Mouse (Mus musculus) heart, embryonic 11.5 days (tissue): ENCODE results near the gene Pisd. TPM values are rescaled to one million over a fixed set of nuclear protein-coding genes. Genes with fewer than 3 reads are reported as not detected.
"Not testable (repeated sequence)": the region's sequence is repeated elsewhere in the genome, so short reads cannot be mapped to it uniquely, and the experiment has no call there.

Experiments
- ATAC-seq: fragments of 200-750 bp; cut with Nextera tagmentation; replicated peaks from 2 replicates; pipeline ENCODE4 v1.8.0; 2017; ENCODE audit warnings: moderate library complexity; ENCODE audit not compliant: insufficient number of reproducible peaks, low FRiP score, low TSS enrichment
- H3K27ac ChIP-seq: fragments of 300-500 bp; sonication (generic); 2 replicates; pipeline ENCODE4 v1.5.1; 2014; ENCODE audit warnings: mild to moderate bottlenecking, low read depth, low read length
- H3K27me3 ChIP-seq: fragments of 300-500 bp; sonication (generic); 2 replicates; pipeline ENCODE4 v1.6.1; 2014; ENCODE audit warnings: mild to moderate bottlenecking, low read length, mixed read lengths; ENCODE audit not compliant: control insufficient read depth, insufficient read depth
- H3K36me3 ChIP-seq: fragments of 300-500 bp; sonication (generic); 2 replicates; pipeline ENCODE4 v1.6.1; 2014; ENCODE audit warnings: mild to moderate bottlenecking, low read length, moderate library complexity, mixed read lengths; ENCODE audit not compliant: control insufficient read depth, insufficient read depth
- H3K4me1 ChIP-seq: fragments of 300-500 bp; sonication (generic); 2 replicates; pipeline ENCODE4 v1.6.1; 2014; ENCODE audit warnings: low read length; ENCODE audit not compliant: control insufficient read depth, insufficient read depth
- H3K4me2 ChIP-seq: fragments of 300-500 bp; sonication (generic); 2 replicates; pipeline ENCODE4 v1.6.1; 2014; ENCODE audit warnings: mild to moderate bottlenecking, moderate library complexity
- H3K4me3 ChIP-seq: fragments of 300-500 bp; sonication (generic); 2 replicates; pipeline ENCODE4 v1.5.1; 2014; ENCODE audit warnings: low read depth, low read length
- H3K9ac ChIP-seq: fragments of 300-500 bp; sonication (generic); 2 replicates; pipeline ENCODE4 v1.6.1; 2014; ENCODE audit warnings: mild to moderate bottlenecking, low read depth, low read length, moderate library complexity
- H3K9me3 ChIP-seq: fragments of 300-500 bp; sonication (generic); replicated peaks from 2 replicates; pipeline ENCODE4 v1.6.1; 2016; ENCODE audit warnings: low read length; ENCODE audit not compliant: control insufficient read depth
- WGBS: fragments of 180-500 bp; shearing (Covaris S2); extraction: QIAGEN DNeasy Blood & Tissue Kit; methylation state at CpG from one replicate; pipeline ENCODE4 v1.1.7; 2014; ENCODE audit not compliant: insufficient replicate concordance; 5-methylcytosine and 5-hydroxymethylcytosine counted together
- polyA plus RNA-seq: library from polyadenylated mRNA; unstranded; fragments of >200 nt; fragmentation: Nextera tagmentation; extraction: Ambion mirVana; gene quantifications from 2 replicates; pipeline ENCODE4 v1.2.1, GENCODE M21; 2014

Gene Pisd
- polyA plus RNA-seq, 1 experiment from 2014 or later: 45.5 TPM

DNA sequence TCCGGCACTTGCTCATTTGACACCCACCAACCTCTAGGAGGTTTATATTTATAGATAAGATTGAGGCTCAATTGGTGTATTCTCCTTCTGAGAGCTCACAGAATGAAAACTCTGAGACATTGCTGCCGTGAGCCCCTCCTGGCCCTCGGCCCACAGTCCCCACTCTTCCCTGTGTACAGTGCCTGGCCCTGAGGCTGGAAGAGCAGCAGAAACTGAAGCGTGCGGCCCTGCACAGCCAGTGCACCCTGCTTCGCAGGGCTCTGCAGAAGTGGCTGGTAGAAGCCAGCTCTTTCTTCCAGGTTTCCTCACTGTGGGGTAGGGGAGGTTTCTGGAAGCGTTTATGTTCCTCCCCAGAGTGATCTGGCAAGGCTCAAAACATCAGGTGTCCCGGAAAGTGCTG lies 62.7 kb downstream of the Pisd start:
- H3K36me3 ChIP-seq, H3K4me1 ChIP-seq, H3K27me3 ChIP-seq, H3K9me3 ChIP-seq, H3K4me3 ChIP-seq, H3K9ac ChIP-seq, H3K27ac ChIP-seq, H3K4me2 ChIP-seq: not testable (repeated sequence)
- 0 out of 2 replicates have a peak, but pooled peaks have one; percentile 67 for ATAC-seq
- WGBS: 70% methylated on average over 8 of the region's 8 CpGs

DNA sequence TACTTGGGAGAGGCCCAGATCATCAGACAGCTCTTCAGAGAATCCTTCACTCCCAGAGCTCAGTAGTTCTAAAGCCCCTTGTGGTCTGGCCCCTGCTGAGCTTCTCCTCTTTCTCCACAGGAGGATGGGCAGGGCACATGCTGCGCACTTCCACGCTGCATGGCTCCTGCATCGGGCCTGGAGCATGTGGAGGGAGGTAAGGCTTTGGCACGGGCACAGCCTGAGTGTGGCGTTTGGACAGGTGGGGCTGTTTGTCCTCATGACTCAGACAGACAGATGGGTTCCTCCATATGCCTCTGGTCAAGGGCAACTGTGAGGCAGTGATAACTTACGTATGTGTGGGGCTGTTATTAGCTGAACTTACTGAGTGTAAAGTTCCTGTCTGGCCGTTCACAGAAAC lies 63.2 kb downstream of the Pisd start:
- Histone ChIP-seq H3K9ac (no peak overlapping the region), H3K27ac (no peak overlapping the region), H3K4me1 (no peaks in the 10 kb centered on the region), H3K4me3 (no peak overlapping the region), H3K4me2 (no peak overlapping the region), H3K36me3 (no peaks in the 10 kb centered on the region), H3K27me3 (no peaks in the 10 kb centered on the region), H3K9me3 (no peaks in the 10 kb centered on the region)
- 63% methylated on average over 7 of the region's 7 CpGs for WGBS
- no peak for ATAC-seq

DNA sequence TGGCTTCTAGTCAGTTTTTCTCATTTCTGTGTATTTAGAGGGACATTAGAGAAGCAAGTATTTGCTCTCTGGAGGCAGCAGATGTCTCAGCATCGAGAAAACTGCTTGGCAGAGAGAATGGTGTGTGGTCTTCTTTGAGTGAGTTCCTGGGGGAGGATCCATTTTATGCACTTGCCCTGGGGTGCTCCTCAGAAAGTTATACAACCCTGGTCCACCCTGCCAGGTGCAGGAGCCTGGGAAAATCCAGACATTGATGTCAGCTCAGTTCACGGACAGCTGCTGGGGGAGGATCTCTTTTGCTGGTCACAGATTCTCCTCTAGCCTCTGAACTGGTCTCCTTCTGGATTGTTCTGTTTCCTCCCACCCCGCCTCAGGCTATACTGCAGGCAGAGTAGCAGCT lies 64.1 kb downstream of the Pisd start:
- 76% methylated on average over 3 of the region's 3 CpGs for WGBS
- Histone ChIP-seq H3K27me3 (no peaks in the 10 kb centered on the region), H3K4me1 (no peaks in the 10 kb centered on the region), H3K4me2 (no peak overlapping the region), H3K9me3 (no peaks in the 10 kb centered on the region), H3K27ac (no peak overlapping the region), H3K36me3 (no peaks in the 10 kb centered on the region), H3K9ac (no peak overlapping the region), H3K4me3 (no peak overlapping the region)
- ATAC-seq: no peak

DNA sequence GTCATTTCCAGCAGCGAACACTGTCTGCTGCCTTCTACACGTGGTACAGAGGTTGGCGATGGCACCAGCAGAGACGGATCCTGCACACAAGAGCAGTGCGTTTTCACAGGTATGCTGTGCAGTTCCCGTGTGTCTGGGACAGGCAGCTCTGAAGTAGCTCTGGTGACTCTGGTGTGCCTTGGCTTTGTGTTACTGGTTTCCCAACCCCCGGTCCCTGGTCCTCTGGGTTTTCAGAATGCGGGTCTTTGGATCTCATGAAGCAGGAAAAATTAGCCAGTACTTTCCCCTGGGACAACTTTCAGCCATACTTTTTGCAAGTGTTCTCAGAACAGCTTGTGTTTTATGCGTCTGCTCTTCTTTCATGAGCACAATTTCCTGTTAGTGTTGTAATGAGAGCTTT lies 65.0 kb downstream of the Pisd start:
- Histone ChIP-seq H3K27ac (no peak overlapping the region), H3K9me3 (no peaks in the 10 kb centered on the region), H3K36me3 (no peaks in the 10 kb centered on the region), H3K4me3 (no peak overlapping the region), H3K27me3 (no peaks in the 10 kb centered on the region), H3K9ac (no peak overlapping the region), H3K4me2 (no peak overlapping the region), H3K4me1 (no peaks in the 10 kb centered on the region)
- 87% methylated on average over 9 of the region's 9 CpGs for WGBS
- ATAC-seq: no peak

DNA sequence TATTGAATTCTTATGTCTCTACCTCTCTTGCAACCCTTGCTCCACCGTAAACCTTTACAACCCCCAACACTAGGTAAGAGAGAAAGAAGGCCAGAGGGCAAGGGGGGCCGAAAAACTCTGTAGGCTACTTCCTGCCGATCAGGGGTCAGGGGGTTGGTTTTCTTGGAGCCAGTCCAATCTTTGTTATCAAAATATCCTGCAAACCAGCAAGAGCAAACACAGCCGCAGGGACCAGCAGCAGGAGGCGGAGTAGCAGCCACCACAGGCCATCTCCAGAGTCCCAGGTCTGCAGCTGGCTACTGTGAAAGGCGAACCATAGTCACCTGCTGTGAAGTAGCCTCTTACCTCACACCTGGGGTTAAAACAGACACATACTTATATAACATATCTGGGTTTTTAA lies 66.5 kb downstream of the Pisd start:
- ATAC-seq: no peak
- 34% methylated on average over 6 of the region's 6 CpGs for WGBS
- Histone ChIP-seq H3K4me1 (no peaks in the 10 kb centered on the region), H3K9ac (no peak overlapping the region), H3K4me3 (no peak overlapping the region), H3K36me3 (no peaks in the 10 kb centered on the region), H3K4me2 (no peak overlapping the region), H3K27ac (no peak overlapping the region), H3K9me3 (no peaks in the 10 kb centered on the region), H3K27me3 (no peaks in the 10 kb centered on the region)

DNA sequence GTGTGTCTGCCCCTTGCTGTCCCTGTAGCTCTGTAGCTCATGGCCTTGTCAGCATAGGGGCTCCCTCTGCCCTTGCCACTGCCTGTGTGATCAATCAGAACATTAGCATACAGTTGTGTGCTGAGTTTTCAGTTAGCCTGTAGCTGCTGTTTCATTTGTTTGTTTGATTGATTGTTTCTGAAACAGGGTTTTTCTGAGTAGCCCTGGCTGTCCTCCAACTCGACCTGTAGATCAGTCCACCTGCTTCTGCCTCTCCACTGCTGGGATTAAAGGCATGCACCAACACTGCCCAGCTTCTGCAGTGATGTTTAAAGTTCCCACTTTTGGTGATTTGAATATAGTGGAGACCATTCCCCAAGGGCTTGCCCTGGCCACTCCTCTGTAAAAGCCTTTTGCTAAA lies 67.7 kb downstream of the Pisd start:
- Histone ChIP-seq H3K27ac (no peak overlapping the region), H3K9ac (no peak overlapping the region), H3K27me3 (no peaks in the 10 kb centered on the region), H3K36me3 (no peaks in the 10 kb centered on the region), H3K4me2 (no peak overlapping the region), H3K9me3 (no peaks in the 10 kb centered on the region), H3K4me3 (no peak overlapping the region), H3K4me1 (0 out of 2 replicates have a peak, but pooled peaks cover 2% of the 10 kb centered on the region)
- 56% methylated on average over 1 of the region's 1 CpGs for WGBS
- ATAC-seq: no peak

DNA sequence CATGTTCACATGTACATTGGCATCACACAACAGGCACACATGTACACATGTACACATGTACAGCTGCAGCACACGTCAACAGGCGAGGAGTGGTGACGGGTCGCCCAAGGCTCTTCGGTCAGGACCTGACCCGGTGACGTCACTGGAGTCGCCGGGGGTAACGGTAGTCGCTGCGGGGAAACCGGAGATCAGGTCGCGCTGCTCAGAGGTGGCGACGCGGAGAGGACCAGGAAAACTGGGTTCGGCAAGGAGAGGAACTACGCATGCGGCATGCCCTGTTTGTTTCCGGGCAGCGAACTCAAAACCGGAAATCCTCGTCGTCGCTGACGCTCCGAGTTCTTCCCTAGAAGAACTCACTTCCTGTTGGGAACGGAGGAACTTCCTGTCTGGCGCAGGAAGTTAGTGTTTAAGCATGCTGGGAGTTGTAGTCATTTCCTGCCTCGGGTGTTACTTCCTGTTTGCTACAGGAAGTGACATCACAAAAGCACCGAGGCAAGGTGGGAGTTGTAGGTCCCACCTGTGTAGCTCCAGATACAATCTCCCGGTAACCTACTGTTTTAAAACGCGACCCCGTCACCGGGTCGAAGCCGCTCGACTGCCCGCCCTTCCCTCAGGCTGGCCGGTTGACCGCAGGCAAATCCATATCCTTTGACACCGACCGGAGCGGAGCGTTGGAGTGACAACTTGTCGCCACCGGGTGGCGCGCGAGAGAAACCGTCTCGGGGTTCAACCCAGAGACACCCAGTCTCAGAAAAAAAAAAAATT lies 71.6 kb downstream of the Pisd start:
- Histone ChIP-seq H3K4me1 (0 out of 2 replicates have a peak, but pooled peaks cover 2% of the 10 kb centered on the region), H3K4me3 (peak overlapping the region; percentile 61), H3K9ac (peak overlapping the region; percentile 77), H3K27ac (peak overlapping the region; percentile 94), H3K4me2 (peak overlapping the region; percentile 67), H3K27me3 (no peaks in the 10 kb centered on the region), H3K9me3 (no peaks in the 10 kb centered on the region), H3K36me3 (no peaks in the 10 kb centered on the region)
- ATAC-seq: peak; percentile 98
- under 1% methylated on average over 55 of the region's 55 CpGs for WGBS

DNA sequence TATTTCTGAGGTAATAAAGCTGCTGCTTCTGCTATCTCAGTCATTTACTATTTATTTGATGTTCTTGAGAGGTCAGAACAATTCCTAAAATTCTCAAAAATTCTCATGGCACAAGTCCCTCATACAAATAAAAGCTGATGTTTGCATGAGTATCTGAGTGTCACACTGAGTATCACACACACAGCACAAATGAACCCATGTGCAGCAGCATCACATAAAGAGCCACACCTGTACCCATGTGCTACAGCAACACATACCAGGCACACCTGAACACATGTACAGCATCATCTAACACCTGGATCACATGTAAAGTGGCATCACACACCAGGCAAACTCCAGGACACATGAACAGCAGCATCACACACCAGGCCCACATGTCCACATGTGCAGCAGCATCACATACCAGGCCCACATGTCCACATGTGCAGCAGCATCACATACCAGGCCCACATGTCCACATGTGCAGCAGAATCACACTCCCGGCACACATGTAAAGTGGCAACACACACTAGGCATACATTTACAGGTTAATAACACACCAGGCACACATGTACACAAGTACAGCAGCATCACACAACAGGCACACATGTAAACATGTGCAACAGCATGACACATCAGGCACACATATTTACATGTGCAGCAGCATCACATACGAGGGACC lies 72.3 kb downstream of the Pisd start:
- ATAC-seq: no peak; the same call in 1 of the 2 replicates
- Histone ChIP-seq H3K9ac (peak overlapping the region; percentile 77), H3K4me1 (0 out of 2 replicates have a peak, but pooled peaks cover 2% of the 10 kb centered on the region), H3K9me3 (no peaks in the 10 kb centered on the region), H3K4me2 (peak overlapping the region; percentile 67), H3K36me3 (no peaks in the 10 kb centered on the region), H3K4me3 (peak overlapping the region; percentile 61), H3K27ac (peak overlapping the region; percentile 94), H3K27me3 (no peaks in the 10 kb centered on the region)
- 28% methylated on average over 2 of the region's 2 CpGs for WGBS
